Mouse (Mus musculus) C2C12 (cell line): Measurements from ENCODE around the gene Pigh. TPM values are rescaled to one million over a fixed set of nuclear protein-coding genes. Genes with fewer than 3 reads are reported as not detected.

Experiments used
- H3K27me3 ChIP-seq: one replicate; pipeline ENCODE4 v1.6.1; 2011; ENCODE audit not compliant: control insufficient read depth, insufficient read depth, insufficient read length
- H3K36me3 ChIP-seq: one replicate; pipeline ENCODE4 v1.6.1; 2011; ENCODE audit not compliant: control insufficient read depth, insufficient read depth
- H3K4me3 ChIP-seq: one replicate; pipeline ENCODE4 v1.5.1; 2011; ENCODE audit warnings: mild to moderate bottlenecking, control low read depth; ENCODE audit not compliant: poor library complexity, insufficient read depth, severe bottlenecking
- H3K79me2 ChIP-seq: one replicate; pipeline ENCODE4 v1.6.1; 2011; ENCODE audit not compliant: control insufficient read depth, insufficient read depth
- H3K79me3 ChIP-seq: one replicate; pipeline ENCODE4 v1.6.1; 2011; ENCODE audit warnings: low read depth, control low read depth
- H3ac ChIP-seq: one replicate; pipeline ENCODE3; 2011; ENCODE audit warnings: low read depth; ENCODE audit not compliant: control insufficient read depth, insufficient read length
- CEBPB ChIP-seq: IDR thresholded peaks from one replicate; pipeline ENCODE4 v1.6.1; 2011; ENCODE audit warnings: low read depth, mild to moderate bottlenecking, control low read depth, moderate library complexity
- CTCF ChIP-seq: IDR thresholded peaks from one replicate; pipeline ENCODE4 v1.5.1; 2011; ENCODE audit not compliant: control insufficient read depth, insufficient read depth, insufficient read length
- FOSL1 ChIP-seq: IDR thresholded peaks from one replicate; pipeline ENCODE4 v1.8.0; 2011; ENCODE audit warnings: mild to moderate bottlenecking, low read length; ENCODE audit not compliant: poor library complexity, insufficient read depth, severe bottlenecking
- MAX ChIP-seq: IDR thresholded peaks from one replicate; pipeline ENCODE4 v1.6.1; 2011; ENCODE audit warnings: mild to moderate bottlenecking, control low read depth
- MYOD1 ChIP-seq: IDR thresholded peaks from one replicate; pipeline ENCODE4 v1.6.1; 2011; ENCODE audit warnings: low read depth; ENCODE audit not compliant: control insufficient read depth, insufficient read length
- MYOG ChIP-seq: IDR thresholded peaks from one replicate; pipeline ENCODE4 v1.6.1; 2011; ENCODE audit not compliant: control insufficient read depth, insufficient read length; ENCODE audit errors: extremely low read depth
- USF1 ChIP-seq: IDR thresholded peaks from one replicate; pipeline ENCODE4 v1.6.1; 2011; ENCODE audit warnings: low read depth, mild to moderate bottlenecking, control low read depth, moderate library complexity
- polyA plus RNA-seq: library from polyadenylated mRNA; unstranded; fragments of >200 nt; fragmentation: generic; extraction: Trizol; gene quantifications from one replicate; pipeline ENCODE4 v1.2.1, GENCODE M21; 2012; ENCODE audit warnings: missing spikeins

The Pigh gene
- polyA plus RNA-seq, 1 experiment, result 2.7 TPM

- H3K79me3 ChIP-seq, result no peaks in the 10 kb centered on the region
- no peak overlapping the region for H3K4me3 ChIP-seq
- no peak overlapping the region for H3ac ChIP-seq
- H3K36me3 ChIP-seq, result no peaks in the 10 kb centered on the region
- H3K27me3 ChIP-seq, result peaks cover 21% of the 10 kb centered on the region
- TF ChIP-seq CEBPB, result no peak
- no peak for TF ChIP-seq MYOD1
- TF ChIP-seq USF1, result no peak
- TF ChIP-seq MYOG, result no peak
- no peak for TF ChIP-seq CTCF
- TF ChIP-seq FOSL1, result no peak
- no peak for TF ChIP-seq MAX
- no peaks in the 10 kb centered on the region for H3K79me2 ChIP-seq
Measured at GRCm38 (mm10) chr12:79131178-79131675, 41.8 kb upstream of the Pigh start.

GRCm38 (mm10) chr12:79130299-79131177 is 41.1 kb upstream of the Pigh start, which contains the start of gene Arg2:
Arg2 (plus strand) TSS chr12:79130777.
- H3K79me2 ChIP-seq, result no peaks in the 10 kb centered on the region
- H3K36me3 ChIP-seq, result no peaks in the 10 kb centered on the region
- no peaks in the 10 kb centered on the region for H3K79me3 ChIP-seq
- TF ChIP-seq FOSL1, result no peak
- TF ChIP-seq CTCF, result no peak
- no peak for TF ChIP-seq USF1
- no peak for TF ChIP-seq MYOD1
- no peak for TF ChIP-seq MAX
- no peak for TF ChIP-seq CEBPB
- no peak for TF ChIP-seq MYOG
- peaks cover 21% of the 10 kb centered on the region for H3K27me3 ChIP-seq
- no peak within 1 kb of the TSS for H3K4me3 ChIP-seq
- H3ac ChIP-seq, result no peak within 1 kb of the TSS

- H3K36me3 ChIP-seq, result no peaks in the 10 kb centered on the region
- H3K4me3 ChIP-seq, result no peak overlapping the region
- H3ac ChIP-seq, result no peak overlapping the region
- H3K79me2 ChIP-seq, result no peaks in the 10 kb centered on the region
- no peaks in the 10 kb centered on the region for H3K27me3 ChIP-seq
- H3K79me3 ChIP-seq, result no peaks in the 10 kb centered on the region
- no peak for TF ChIP-seq MYOG
- TF ChIP-seq CTCF, result no peak
- TF ChIP-seq MAX, result no peak
- no peak for TF ChIP-seq CEBPB
- no peak for TF ChIP-seq USF1
- TF ChIP-seq MYOD1, result no peak
- TF ChIP-seq FOSL1, result no peak
Measured at GRCm38 (mm10) chr12:79122820-79123219, 33.4 kb upstream of the Pigh start.

GRCm38 (mm10) chr12:79118991-79119390 is 29.5 kb upstream of the Pigh start:
- Histone ChIP-seq H3K27me3 (no peaks in the 10 kb centered on the region), H3K4me3 (no peak overlapping the region), H3K79me3 (no peaks in the 10 kb centered on the region), H3K79me2 (no peaks in the 10 kb centered on the region), H3ac (no peak overlapping the region), H3K36me3 (no peaks in the 10 kb centered on the region)
- TF ChIP-seq USF1 (no peak), FOSL1 (no peak), CTCF (no peak), MAX (no peak), CEBPB (no peak)

- H3K79me2 ChIP-seq, result no peaks in the 10 kb centered on the region
- H3K27me3 ChIP-seq, result no peaks in the 10 kb centered on the region
- no peak overlapping the region for H3K4me3 ChIP-seq
- H3ac ChIP-seq, result no peak overlapping the region
- H3K79me3 ChIP-seq, result no peaks in the 10 kb centered on the region
- H3K36me3 ChIP-seq, result no peaks in the 10 kb centered on the region
- no peak for TF ChIP-seq MAX
- no peak for TF ChIP-seq CTCF
- no peak for TF ChIP-seq USF1
- no peak for TF ChIP-seq FOSL1
- TF ChIP-seq CEBPB, result no peak
Measured at GRCm38 (mm10) chr12:79105312-79105711, 15.9 kb upstream of the Pigh start.

GRCm38 (mm10) chr12:79104544-79104943 is 15.1 kb upstream of the Pigh start:
- H3K27me3 ChIP-seq, result no peaks in the 10 kb centered on the region
- TF ChIP-seq MAX (no peak), FOSL1 (no peak), CEBPB (no peak), USF1 (no peak), MYOD1 (no peak), CTCF (no peak), MYOG (no peak)
- H3K79me3 ChIP-seq, result no peaks in the 10 kb centered on the region
- no peak overlapping the region for H3K4me3 ChIP-seq
- no peaks in the 10 kb centered on the region for H3K36me3 ChIP-seq
- no peak overlapping the region for H3ac ChIP-seq
- H3K79me2 ChIP-seq, result no peaks in the 10 kb centered on the region
